13 mouse cellular contexts compared by ENCODE assay signal in genomic region chr7:28265391-28265790, GRCm38 (mm10).
"Had no signal": no experiment of that assay in that cellular context is flagged by ENCODE, and none has a peak within 500 bp of the region (broad histone marks: within the 10 kb centered on the region; RNA-seq: fewer than 3 reads in every experiment).

No protein-coding gene starts in this region.

- DNase-seq: gastrocnemius, postnatal 14 days; gastrocnemius, postnatal 36 days; heart, adult 11 months; heart, adult 2 months; heart, postnatal 14 days; heart, postnatal 4 days; kidney, adult 18-20 months; kidney, adult 8-10 months; kidney, postnatal 14 days; kidney, postnatal 36 days; layer of hippocampus, adult 9-11 months; layer of hippocampus, postnatal 36 days; left cerebral cortex, postnatal 4 days had no signal
